Mouse (Mus musculus) limb, embryonic 10.5 days (tissue): ENCODE data around the gene Kctd6. TPM values are rescaled to one million over a fixed set of nuclear protein-coding genes. Genes with fewer than 3 reads are reported as not detected.
A peak's percentile ranks its signal among the peaks of the same experiment; 100 is the strongest.
"Not testable (repeated sequence)": the region's sequence is repeated elsewhere in the genome, so short reads cannot be mapped to it uniquely, and the experiment has no call there.

Source experiments
- DNase-seq: peaks from one replicate; pipeline ENCODE4 v3.0.0-alpha.2; 2017; ENCODE audit warnings: low spot score
- H3K27ac ChIP-seq: fragments of 300-500 bp; sonication (generic); 2 replicates; pipeline ENCODE4 v1.5.1; 2016; ENCODE audit warnings: mild to moderate bottlenecking
- H3K27me3 ChIP-seq: fragments of 300-500 bp; sonication (generic); 2 replicates; pipeline ENCODE4 v1.6.1; 2016; ENCODE audit warnings: low read depth, mild to moderate bottlenecking; ENCODE audit not compliant: poor library complexity, severe bottlenecking
- H3K36me3 ChIP-seq: fragments of 300-500 bp; sonication (generic); 2 replicates; pipeline ENCODE4 v1.6.1; 2016; ENCODE audit warnings: mild to moderate bottlenecking, moderate library complexity
- H3K4me1 ChIP-seq: fragments of 300-500 bp; sonication (generic); 2 replicates; pipeline ENCODE4 v1.6.1; 2016
- H3K4me3 ChIP-seq: fragments of 300-500 bp; sonication (generic); 2 replicates; pipeline ENCODE4 v1.5.1; 2016; ENCODE audit warnings: mild to moderate bottlenecking, moderate library complexity
- H3K9me3 ChIP-seq: fragments of 300-500 bp; sonication (generic); replicated peaks from 2 replicates; pipeline ENCODE4 v1.6.1; 2016; ENCODE audit warnings: mild to moderate bottlenecking
- WGBS: fragments of 180-500 bp; shearing (Covaris S2); methylation state at CpG from one replicate; pipeline ENCODE4 v1.1.7; 2016; 5-methylcytosine and 5-hydroxymethylcytosine counted together
- polyA plus RNA-seq: library from polyadenylated mRNA; unstranded; fragments of >200 nt; fragmentation: Nextera tagmentation; extraction: Ambion mirVana; gene quantifications from 2 replicates; pipeline ENCODE4 v1.2.1, GENCODE M21; 2016

The Kctd6 gene
- polyA plus RNA-seq, 1 experiment from 2014 or later: 9.7 TPM

DNA sequence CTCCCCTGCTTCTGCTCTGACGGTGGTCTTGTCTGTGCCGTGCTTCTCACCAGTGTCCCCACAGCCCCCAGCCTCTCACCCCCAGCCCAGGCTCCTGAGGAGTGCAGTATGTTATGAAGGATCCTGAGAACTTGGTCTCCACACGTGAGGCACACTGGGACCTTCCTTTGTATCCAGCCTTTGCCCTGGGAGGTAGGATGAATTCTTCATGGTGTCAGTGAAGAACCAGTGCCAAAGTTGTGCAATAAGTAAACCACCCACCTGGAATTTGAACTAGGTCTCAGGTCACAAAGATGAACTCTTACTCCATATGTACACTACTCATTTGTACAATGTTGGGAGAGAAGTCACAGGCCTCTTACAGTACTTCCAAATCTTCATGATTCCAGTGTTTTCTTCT lies 45.2 kb downstream of the Kctd6 start, which contains the start of gene Acox2:
Gene Acox2, minus strand, starts transcription at position 188 of the 400 bp plus-strand sequence.
- H3K27ac ChIP-seq: peak within 1 kb of the TSS; percentile 27
- H3K36me3 ChIP-seq: no peaks in the 10 kb centered on the region
- no peak for DNase-seq
- H3K4me1 ChIP-seq: peaks cover 7% of the 10 kb centered on the region; the same call in 1 of the 2 replicates
- H3K4me3 ChIP-seq: no peak within 1 kb of the TSS
- no peaks in the 10 kb centered on the region; the same call in 1 of the 2 replicates for H3K27me3 ChIP-seq
- H3K9me3 ChIP-seq: no peaks in the 10 kb centered on the region
- WGBS: 86% methylated on average over 3 of the region's 3 CpGs

DNA sequence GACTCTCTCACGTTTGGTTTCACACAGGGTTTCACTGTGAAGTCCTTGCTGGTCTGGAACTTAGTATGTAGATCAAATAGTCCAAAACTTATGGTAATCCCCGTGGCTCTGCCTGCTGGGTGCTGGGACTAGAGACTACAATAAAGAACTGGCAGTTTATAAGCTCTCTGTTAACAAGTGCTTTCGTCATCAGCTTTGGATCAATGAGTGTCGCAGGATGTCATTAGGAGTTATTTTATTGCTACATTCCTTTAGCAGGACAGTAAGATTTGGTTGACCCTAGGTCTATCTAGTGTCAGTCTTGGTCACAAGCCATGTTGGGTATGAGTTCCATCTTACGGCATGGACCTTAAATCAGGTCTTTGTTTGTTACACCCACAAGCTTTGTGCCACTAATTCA lies 46.3 kb downstream of the Kctd6 start:
- no peaks in the 10 kb centered on the region for H3K36me3 ChIP-seq
- WGBS: 84% methylated on average over 5 of the region's 5 CpGs
- no peaks in the 10 kb centered on the region for H3K9me3 ChIP-seq
- H3K27ac ChIP-seq: no peak overlapping the region
- H3K4me3 ChIP-seq: no peak overlapping the region
- no peak for DNase-seq
- H3K4me1 ChIP-seq: peaks cover 7% of the 10 kb centered on the region; the same call in 1 of the 2 replicates
- H3K27me3 ChIP-seq: no peaks in the 10 kb centered on the region; the same call in 1 of the 2 replicates

- Histone ChIP-seq H3K27ac (no peak overlapping the region), H3K36me3 (no peaks in the 10 kb centered on the region), H3K9me3 (no peaks in the 10 kb centered on the region), H3K4me3 (no peak overlapping the region), H3K27me3 (no peaks in the 10 kb centered on the region; the same call in 1 of the 2 replicates), H3K4me1 (peaks cover 7% of the 10 kb centered on the region; the same call in 1 of the 2 replicates)
- 82% methylated on average over 1 of the region's 1 CpGs for WGBS
- no peak for DNase-seq
Observed at GRCm38 (mm10) chr14:8262242-8262641, 48.3 kb downstream of the Kctd6 start.

DNA sequence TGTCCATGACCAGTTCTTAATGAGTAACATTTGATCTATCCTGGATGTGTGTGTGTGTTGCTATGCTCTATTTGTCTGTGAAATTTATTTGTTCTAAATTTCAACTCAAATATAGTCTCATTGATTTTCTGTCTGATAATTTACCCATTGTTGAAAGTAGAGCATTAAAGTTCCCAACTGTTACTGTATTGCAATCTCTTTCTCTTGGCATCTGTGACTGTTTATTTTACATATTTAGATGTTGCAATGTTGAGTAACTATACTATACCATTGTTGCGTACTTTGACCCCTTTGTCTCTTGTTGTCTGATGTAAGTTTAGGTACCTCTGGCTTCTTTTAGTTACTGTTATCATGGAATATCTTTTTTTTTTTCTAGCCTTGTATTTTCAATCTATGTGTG lies 50.4 kb downstream of the Kctd6 start:
- no peak for DNase-seq
- Histone ChIP-seq H3K27me3 (no peaks in the 10 kb centered on the region), H3K36me3 (no peaks in the 10 kb centered on the region), H3K4me3 (no peak overlapping the region), H3K27ac (no peak overlapping the region), H3K9me3 (no peaks in the 10 kb centered on the region), H3K4me1 (no peaks in the 10 kb centered on the region)
- 98% methylated on average over 1 of the region's 1 CpGs for WGBS

DNA sequence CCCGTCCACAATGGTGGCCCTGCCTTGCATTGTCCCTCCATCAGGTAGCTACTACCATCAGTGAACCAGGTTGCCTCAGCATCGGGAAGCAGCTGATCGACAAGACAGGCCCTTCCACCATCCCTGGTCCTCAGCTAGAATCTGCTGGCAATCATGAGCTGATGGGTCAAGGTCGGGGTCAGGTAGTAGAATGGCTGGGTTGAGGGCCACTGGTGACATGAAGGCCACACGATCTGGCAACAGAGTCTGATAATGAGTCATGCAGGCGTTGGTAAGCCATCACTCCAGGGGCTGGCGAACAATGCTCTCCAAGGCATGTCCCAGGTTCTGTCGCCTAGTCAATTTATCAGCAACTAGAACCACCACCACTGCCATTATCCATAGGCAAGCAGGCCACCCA lies 57.3 kb downstream of the Kctd6 start:
- not testable (repeated sequence) for H3K27me3 ChIP-seq, H3K4me3 ChIP-seq, DNase-seq, H3K27ac ChIP-seq, H3K9me3 ChIP-seq, H3K4me1 ChIP-seq, H3K36me3 ChIP-seq
- 85% methylated on average over 8 of the region's 8 CpGs for WGBS

Other genes starting within 250 kb of the Kctd6 start
- gene Dnase1l3, start 219.6 kb upstream of the Kctd6 start, polyA plus RNA-seq: not detected in 2 replicates
- 13.8 and 20.9 TPM in 2 replicates for gene Abhd6, start 211.2 kb upstream of the Kctd6 start, polyA plus RNA-seq
- 51.3 and 53.6 TPM in 2 replicates for gene Rpp14, start 133.8 kb upstream of the Kctd6 start, polyA plus RNA-seq
- gene Pxk, start 115.9 kb upstream of the Kctd6 start, polyA plus RNA-seq: 15.7 and 21.7 TPM in 2 replicates
- 208 and 229 TPM in 2 replicates for gene Pdhb, start 41.1 kb upstream of the Kctd6 start, polyA plus RNA-seq
- 0.11 TPM in 1 of 2 replicates, not detected in the other for gene Acox2, start 45.2 kb downstream of the Kctd6 start, polyA plus RNA-seq
- 0.33 and 0.96 TPM in 2 replicates for gene Fam107a, start 103.9 kb downstream of the Kctd6 start, polyA plus RNA-seq
- not detected in 2 replicates for gene Oit1, start 164.6 kb downstream of the Kctd6 start, polyA plus RNA-seq